Mouse (Mus musculus) myocyte (in vitro differentiated cells): ENCODE results near the gene Phlda2. TPM values are rescaled to one million over a fixed set of nuclear protein-coding genes. Genes with fewer than 3 reads are reported as not detected.

Experiments used
- H3K27me3 ChIP-seq: one replicate; pipeline ENCODE4 v1.6.1; 2011; ENCODE audit not compliant: control insufficient read depth, insufficient read depth, insufficient read length
- H3K36me3 ChIP-seq: one replicate; pipeline ENCODE4 v1.6.1; 2011; ENCODE audit not compliant: control insufficient read depth, insufficient read depth
- H3K4me2 ChIP-seq: one replicate; pipeline ENCODE4 v1.6.1; 2011; ENCODE audit warnings: low read depth, control low read depth
- H3K4me3 ChIP-seq: one replicate; pipeline ENCODE4 v1.5.1; 2011; ENCODE audit warnings: mild to moderate bottlenecking, control low read depth, moderate library complexity
- H3K79me2 ChIP-seq: one replicate; pipeline ENCODE4 v1.6.1; 2011; ENCODE audit not compliant: control insufficient read depth, insufficient read depth
- H3ac ChIP-seq: one replicate; pipeline ENCODE4 v1.6.1; 2011; ENCODE audit not compliant: control insufficient read depth, insufficient read length
- CEBPB ChIP-seq: IDR thresholded peaks from 2 replicates; pipeline ENCODE4 v1.6.1; 2011; ENCODE audit warnings: mild to moderate bottlenecking, moderate library complexity; ENCODE audit not compliant: poor library complexity, insufficient read depth, severe bottlenecking
- E2F4 ChIP-seq: IDR thresholded peaks from one replicate; pipeline ENCODE4 v1.6.1; 2011; ENCODE audit warnings: mild to moderate bottlenecking, control low read depth, moderate library complexity; ENCODE audit not compliant: insufficient read depth
- MAX ChIP-seq: IDR thresholded peaks from one replicate; pipeline ENCODE4 v1.6.1; 2011; ENCODE audit warnings: low read depth, mild to moderate bottlenecking, control low read depth
- MYOD1 ChIP-seq, 3 experiments: IDR thresholded peaks; one replicate each; pipeline ENCODE4 v1.6.1; 2011; ENCODE audit warnings: control low read depth in 2 of 3, low read depth in 2 of 3, mild to moderate bottlenecking in 2 of 3, moderate library complexity in 1 of 3; ENCODE audit not compliant: insufficient read length in 2 of 3, control insufficient read depth in 1 of 3
- MYOG ChIP-seq, 3 experiments: IDR thresholded peaks; one replicate each; pipeline ENCODE4 v1.6.1; 2011; ENCODE audit warnings: control low read depth in 2 of 3, low read depth in 2 of 3, mild to moderate bottlenecking in 2 of 3; ENCODE audit not compliant: insufficient read length in 2 of 3, control insufficient read depth in 1 of 3, insufficient read depth in 1 of 3
- POLR2A ChIP-seq: IDR thresholded peaks from one replicate; pipeline ENCODE4 v1.6.1; 2011; ENCODE audit warnings: low read depth, mild to moderate bottlenecking, control low read depth, moderate library complexity; ENCODE audit not compliant: insufficient read length
- POLR2AphosphoS2 ChIP-seq: IDR thresholded peaks from one replicate; pipeline ENCODE4 v1.6.1; 2011; ENCODE audit warnings: low read depth, control low read depth; ENCODE audit not compliant: insufficient read length
- REST ChIP-seq: IDR thresholded peaks from one replicate; pipeline ENCODE4 v1.6.1; 2011; ENCODE audit warnings: mild to moderate bottlenecking, control low read depth, moderate library complexity; ENCODE audit not compliant: insufficient read depth, insufficient read length
- SRF ChIP-seq: IDR thresholded peaks from one replicate; pipeline ENCODE4 v1.6.1; 2011; ENCODE audit warnings: low read depth; ENCODE audit not compliant: control insufficient read depth, insufficient read length
- TCF12 ChIP-seq: IDR thresholded peaks from one replicate; pipeline ENCODE4 v1.6.1; 2011; ENCODE audit warnings: mild to moderate bottlenecking, control low read depth; ENCODE audit not compliant: poor library complexity, insufficient read depth, severe bottlenecking
- TCF3 ChIP-seq: IDR thresholded peaks from one replicate; pipeline ENCODE4 v1.6.1; 2011; ENCODE audit warnings: low read depth, control low read depth; ENCODE audit not compliant: insufficient read length
- USF1 ChIP-seq: IDR thresholded peaks from one replicate; pipeline ENCODE4 v1.6.1; 2011; ENCODE audit warnings: low read depth, mild to moderate bottlenecking, control low read depth, moderate library complexity
- polyA plus RNA-seq: library from polyadenylated mRNA; unstranded; fragments of >200 nt; fragmentation: generic; extraction: Trizol; gene quantifications from one replicate; pipeline ENCODE4 v1.2.1, GENCODE M21; 2012; ENCODE audit warnings: missing spikeins

The Phlda2 gene
- polyA plus RNA-seq, 1 experiment: not detected

DNA sequence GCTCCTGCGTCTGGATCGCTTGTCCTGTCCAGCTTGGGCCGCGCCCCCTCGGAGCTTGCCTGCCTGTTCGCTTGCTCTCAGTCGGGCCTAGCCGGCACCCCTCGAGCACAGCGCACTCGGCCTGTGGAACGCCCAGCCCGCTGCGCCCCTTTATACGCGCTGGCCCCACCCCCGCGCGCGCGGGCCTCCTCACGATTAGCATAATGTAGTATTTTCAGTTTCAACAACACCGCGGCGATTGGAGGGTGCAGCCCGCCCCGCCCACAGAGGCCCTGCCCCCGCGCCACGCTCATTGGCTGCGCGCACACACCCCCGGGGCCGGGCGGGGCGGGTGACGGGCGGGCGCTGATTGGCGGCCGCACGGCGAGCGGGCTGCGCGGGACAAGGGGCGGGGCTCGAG is 42.1 kb downstream of the Phlda2 start, which contains the start of gene Cdkn1c:
Gene Cdkn1c (minus strand): TSS at position 177 of the 400 bp plus-strand sequence.
- Histone ChIP-seq H3K36me3 (no peaks in the 10 kb centered on the region), H3K4me2 (peak within 1 kb of the TSS; percentile 44), H3ac (no peak within 1 kb of the TSS), H3K79me2 (no peaks in the 10 kb centered on the region), H3K4me3 (no peak within 1 kb of the TSS), H3K27me3 (peaks cover 11% of the 10 kb centered on the region)
- TF ChIP-seq E2F4 (no peak), POLR2A (peak; percentile 61), REST (no peak), USF1 (no peak)

DNA sequence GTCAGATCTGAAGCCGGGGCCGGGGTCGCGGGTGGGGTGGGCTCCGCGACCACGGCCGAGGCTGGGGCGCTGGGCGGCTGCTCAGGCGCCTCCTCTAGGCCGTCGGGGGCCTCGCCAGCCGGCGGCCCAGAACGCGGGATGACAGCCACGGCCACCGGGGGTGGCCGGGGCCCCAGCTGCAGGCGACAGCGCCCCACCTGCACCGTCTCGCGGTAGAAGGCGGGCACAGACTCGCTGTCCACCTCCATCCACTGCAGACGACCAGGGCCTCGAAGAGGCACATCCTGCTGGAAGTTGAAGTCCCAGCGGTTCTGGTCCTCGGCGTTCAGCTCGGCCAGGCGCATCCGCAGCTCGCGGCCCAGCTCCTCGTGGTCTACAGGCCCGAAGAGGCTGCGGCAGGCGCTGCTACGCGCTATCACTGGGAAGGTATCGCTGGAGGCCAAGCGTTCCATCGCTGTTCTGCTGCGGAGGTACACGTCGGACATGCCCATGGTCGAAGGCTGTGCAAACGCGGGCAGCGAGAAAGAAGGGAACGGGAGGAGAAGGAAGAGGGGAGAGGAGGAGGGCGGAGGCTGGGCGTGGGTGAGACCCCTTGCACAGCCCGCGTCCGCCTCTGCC is 42.6 kb downstream of the Phlda2 start:
- no peak overlapping the region for H3ac ChIP-seq
- TF ChIP-seq MYOD1 (IDR thresholded peaks at IDR 0.05; ENCODE audit: control insufficient read depth in 1 of 3, insufficient read length in 2 of 3, low read depth in 2 of 3) (no peak), TCF12 (no peak), POLR2AphosphoS2 (no peak), POLR2A (no peak), MAX (no peak), E2F4 (no peak), SRF (no peak), CEBPB (no peak), REST (no peak), USF1 (no peak), TCF3 (no peak), MYOG (IDR thresholded peaks at IDR 0.05; ENCODE audit: control insufficient read depth in 1 of 3, insufficient read depth in 1 of 3, insufficient read length in 2 of 3, low read depth in 2 of 3) (no peak)
- no peaks in the 10 kb centered on the region for H3K36me3 ChIP-seq
- H3K4me3 ChIP-seq: no peak overlapping the region
- peak overlapping the region; percentile 44 for H3K4me2 ChIP-seq
- H3K79me2 ChIP-seq: no peaks in the 10 kb centered on the region
- peaks cover 11% of the 10 kb centered on the region for H3K27me3 ChIP-seq

DNA sequence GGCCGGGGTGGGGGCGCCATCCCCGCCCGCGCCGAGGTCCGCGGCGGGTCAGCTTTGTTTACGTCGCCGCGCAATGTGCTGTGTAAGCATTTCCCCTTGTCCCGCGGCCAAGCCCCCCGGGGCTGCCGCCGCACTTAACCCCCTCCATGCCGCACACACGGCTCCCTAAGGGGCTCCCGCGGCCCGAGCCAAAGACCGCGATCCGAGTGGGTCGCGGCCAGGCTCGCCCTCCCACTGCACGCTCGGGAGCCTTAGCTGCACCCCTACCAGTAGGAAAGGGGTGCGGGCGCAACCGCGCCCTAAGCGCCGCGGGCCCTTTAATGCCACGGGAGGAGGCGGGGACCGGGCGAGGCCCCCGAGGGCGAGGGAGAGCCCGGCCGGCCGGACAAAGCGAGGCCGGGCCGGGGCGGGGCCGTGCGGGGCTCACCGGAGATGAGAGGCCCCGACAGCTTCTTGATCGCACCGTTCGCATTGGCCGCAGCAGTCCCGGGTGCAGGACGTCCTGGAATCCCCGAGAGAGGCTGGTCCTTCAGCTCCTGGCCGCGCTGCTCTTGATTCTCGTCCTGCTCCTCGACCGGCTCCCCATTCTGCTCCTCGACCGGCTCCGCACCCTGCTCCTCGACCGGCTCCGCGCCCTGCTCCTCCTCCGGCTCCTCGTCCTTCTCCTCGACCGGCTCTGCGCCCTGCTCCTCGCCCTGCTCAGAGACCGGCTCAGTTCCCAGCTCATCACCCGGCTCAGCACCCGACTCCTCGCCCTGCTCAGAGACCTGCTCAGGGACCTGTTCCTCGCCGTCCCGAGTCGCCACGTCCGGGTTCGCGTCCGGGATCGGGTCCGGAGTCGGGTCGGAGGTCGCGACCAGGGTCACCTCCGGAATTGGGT is 43.4 kb downstream of the Phlda2 start:
- no peaks in the 10 kb centered on the region for H3K79me2 ChIP-seq
- H3K27me3 ChIP-seq: peaks cover 11% of the 10 kb centered on the region
- no peak overlapping the region for H3K4me2 ChIP-seq
- TF ChIP-seq USF1 (no peak), E2F4 (no peak), MAX (no peak), MYOG (IDR thresholded peaks at IDR 0.05; ENCODE audit: control insufficient read depth in 1 of 3, insufficient read depth in 1 of 3, insufficient read length in 2 of 3, low read depth in 2 of 3) (no peak), MYOD1 (IDR thresholded peaks at IDR 0.05; ENCODE audit: control insufficient read depth in 1 of 3, insufficient read length in 2 of 3, low read depth in 2 of 3) (no peak), POLR2AphosphoS2 (no peak), TCF12 (no peak), REST (no peak), POLR2A (no peak), CEBPB (no peak), SRF (no peak), TCF3 (no peak)
- no peaks in the 10 kb centered on the region for H3K36me3 ChIP-seq
- H3ac ChIP-seq: no peak overlapping the region
- H3K4me3 ChIP-seq: no peak overlapping the region

DNA sequence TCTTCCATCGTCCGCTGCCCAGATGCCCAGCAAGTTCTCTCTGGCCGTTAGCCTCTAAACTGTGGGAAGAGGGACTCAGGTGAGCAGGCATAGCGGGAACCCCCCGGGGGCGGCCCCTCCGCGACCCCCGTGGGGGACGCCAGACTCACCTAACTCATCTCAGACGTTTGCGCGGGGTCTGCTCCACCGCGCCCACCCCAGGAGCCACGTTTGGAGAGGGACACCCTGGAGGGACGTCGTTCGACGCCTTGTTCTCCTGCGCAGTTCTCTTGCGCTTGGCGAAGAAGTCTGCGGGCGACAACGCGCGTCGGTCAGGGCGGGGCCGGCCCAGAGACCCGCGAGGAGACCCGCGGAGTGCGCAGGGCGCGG is 44.0 kb downstream of the Phlda2 start:
- no peaks in the 10 kb centered on the region for H3K36me3 ChIP-seq
- H3K79me2 ChIP-seq: no peaks in the 10 kb centered on the region
- no peak overlapping the region for H3K4me3 ChIP-seq
- TF ChIP-seq SRF: no peak
- H3K27me3 ChIP-seq: peaks cover 13% of the 10 kb centered on the region
- H3K4me2 ChIP-seq: no peak overlapping the region
- no peak overlapping the region for H3ac ChIP-seq

Other genes with a start within 250 kb of the Phlda2 start
- 35.7 TPM for gene Cdkn1c, start 42.1 kb downstream of the Phlda2 start, polyA plus RNA-seq
- gene Slc22a18, start 29.4 kb downstream of the Phlda2 start, polyA plus RNA-seq: 0.12 TPM
- gene Nap1l4, start 46.0 kb upstream of the Phlda2 start, polyA plus RNA-seq: 101 TPM
- gene Cars, start 96.9 kb upstream of the Phlda2 start, polyA plus RNA-seq: 237 TPM
- gene Tnfrsf26, start 125.6 kb upstream of the Phlda2 start, polyA plus RNA-seq: 0.02 TPM
- gene Tnfrsf22, start 146.5 kb upstream of the Phlda2 start, polyA plus RNA-seq: 15.5 TPM
- 25.7 TPM for gene Tnfrsf23, start 182.7 kb upstream of the Phlda2 start, polyA plus RNA-seq